Mouse (Mus musculus) liver, adult 2 months (tissue): ENCODE measurements at regions not wholly inside any gene's neighbourhood (a gene's known extent, or its start where the extent isn't known, plus 50 kb on each side); places are given as distances from the start of the nearest gene placed in this dataset.

Source experiments
- CTCF ChIP-seq: fragments of 200-500 bp; IDR thresholded peaks from 2 replicates; pipeline ENCODE4 v1.5.1; 2011; ENCODE audit warnings: low read depth, low read length, control low read depth
- POLR2A ChIP-seq: fragments of 200-500 bp; IDR thresholded peaks from 2 replicates; pipeline ENCODE4 v1.6.1; 2011; ENCODE audit warnings: low read length, control low read depth; ENCODE audit not compliant: insufficient read depth; ENCODE audit errors: extremely low read depth

GRCm38 (mm10) chr2:77336810-77337209, 56.4 kb upstream of the Sestd1 start:
- no peak for TF ChIP-seq POLR2A
- TF ChIP-seq CTCF: no peak
